Mouse (Mus musculus): ENCODE measurements at regions not wholly inside any gene's neighbourhood (a gene's known extent, or its start where the extent isn't known, plus 50 kb on each side); places are given as distances from the start of the nearest gene placed in this dataset.

DNA sequence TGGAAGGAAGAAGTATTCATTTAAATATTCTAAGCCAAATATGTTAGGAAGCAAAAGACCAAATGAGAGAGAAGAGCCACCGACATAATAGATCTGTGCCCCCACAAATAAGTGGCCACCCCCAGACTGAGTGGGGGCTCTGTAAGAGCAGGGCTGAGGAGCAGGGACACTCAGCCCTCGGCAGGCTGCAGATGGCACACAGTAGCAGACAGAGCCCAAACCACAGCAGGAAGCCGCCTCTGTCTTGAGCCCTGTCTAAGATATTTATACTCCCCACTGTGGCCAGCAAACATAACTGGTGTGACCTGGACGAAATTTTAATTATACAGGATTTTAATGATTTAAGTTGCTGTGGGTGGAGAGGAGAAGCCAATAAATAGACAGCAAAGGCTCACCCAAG is 126.4 kb upstream of the Ank start:
- ATAC-seq (replicated peaks; ENCODE audit: insufficient number of reproducible peaks, low FRiP score, low TSS enrichment, poor library complexity, severe bottlenecking), result no peak

DNA sequence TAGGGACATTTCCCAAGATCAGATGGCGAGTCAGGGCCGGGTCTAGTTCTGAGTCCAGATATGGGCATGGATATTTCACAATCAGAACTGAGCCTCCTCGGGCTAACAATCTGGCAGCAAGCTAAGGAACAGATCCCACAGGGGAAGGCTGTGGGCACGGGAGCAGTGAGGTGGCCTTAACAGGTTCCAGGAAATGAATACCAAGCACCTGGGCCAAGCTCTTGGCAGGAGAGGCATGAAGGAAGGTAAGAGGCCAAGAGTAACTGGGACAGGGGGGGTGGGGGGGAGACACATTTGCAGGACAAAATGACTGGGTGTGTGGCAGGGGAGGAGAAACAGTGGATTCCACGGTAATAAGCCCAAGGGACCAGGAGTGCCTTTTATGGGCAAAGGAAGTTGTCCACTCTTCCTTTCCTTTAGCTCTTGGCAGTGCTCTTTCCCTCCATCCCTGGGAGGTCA is 124.9 kb upstream of the Ank start:
- ATAC-seq (replicated peaks; ENCODE audit: insufficient number of reproducible peaks, low FRiP score, low TSS enrichment, poor library complexity, severe bottlenecking), result no peak

DNA sequence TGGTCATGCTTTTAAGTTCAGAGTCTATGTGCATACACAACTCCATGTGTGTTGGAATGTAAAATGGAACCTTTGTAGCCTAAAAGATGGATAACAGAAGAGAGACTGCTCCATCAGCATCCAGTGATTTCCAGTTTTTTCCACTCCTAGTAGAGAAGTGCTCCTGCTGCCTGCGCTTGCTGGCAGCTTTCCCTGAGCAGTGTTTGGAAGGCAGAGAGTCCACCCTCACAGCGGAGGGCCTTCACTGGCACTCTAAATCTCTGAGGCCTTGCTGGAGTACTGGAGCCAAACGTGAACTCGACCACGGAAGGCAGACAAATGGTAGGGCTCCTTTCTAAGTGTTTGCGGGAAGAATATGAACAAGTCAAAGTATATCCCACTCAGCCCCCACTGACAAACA is 108.0 kb upstream of the Ank start:
- no peak for ATAC-seq (replicated peaks; ENCODE audit: insufficient number of reproducible peaks, low FRiP score, low TSS enrichment, poor library complexity, severe bottlenecking)

DNA sequence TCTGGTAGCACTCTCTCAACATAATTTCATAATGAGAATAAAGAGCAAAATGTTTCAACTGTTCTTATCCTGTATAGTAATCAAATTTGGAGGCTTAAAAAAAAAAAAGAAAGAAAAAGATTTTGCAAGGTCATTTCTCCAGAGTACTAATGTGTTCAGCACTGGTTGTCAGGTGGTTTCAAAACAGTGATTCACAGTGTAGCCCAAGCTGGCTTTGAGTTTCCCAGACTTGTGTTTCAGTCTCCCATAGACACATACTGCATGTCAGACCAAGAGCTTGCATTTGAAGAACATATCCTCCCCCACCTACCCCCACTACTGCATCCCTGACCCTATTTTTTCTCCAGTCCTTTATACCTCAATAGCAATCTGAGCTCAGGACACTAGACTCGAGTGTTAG is 107.2 kb upstream of the Ank start:
- no peak for ATAC-seq (replicated peaks; ENCODE audit: insufficient number of reproducible peaks, low FRiP score, low TSS enrichment, poor library complexity, severe bottlenecking)

DNA sequence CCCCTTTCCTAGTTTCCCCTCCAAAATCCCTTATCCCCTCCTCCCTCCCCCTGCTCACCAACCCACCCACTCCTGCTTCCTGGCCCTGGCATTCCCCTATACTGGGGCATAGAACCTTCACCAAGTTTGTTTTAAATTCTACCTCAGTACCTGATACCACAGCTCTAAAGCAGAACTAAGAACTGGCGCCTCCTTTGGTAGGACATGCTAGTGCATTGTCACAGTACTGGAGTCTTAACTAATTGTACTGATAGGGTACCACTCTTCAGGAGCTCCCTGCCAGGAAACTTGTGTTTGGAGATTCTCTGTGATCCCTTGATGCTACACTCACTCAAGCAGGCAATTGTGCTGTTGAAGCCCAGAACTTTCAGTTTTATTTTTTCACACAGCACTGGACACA is 92.0 kb upstream of the Ank start:
- ATAC-seq (replicated peaks; ENCODE audit: insufficient number of reproducible peaks, low FRiP score, low TSS enrichment, poor library complexity, severe bottlenecking), result no peak

DNA sequence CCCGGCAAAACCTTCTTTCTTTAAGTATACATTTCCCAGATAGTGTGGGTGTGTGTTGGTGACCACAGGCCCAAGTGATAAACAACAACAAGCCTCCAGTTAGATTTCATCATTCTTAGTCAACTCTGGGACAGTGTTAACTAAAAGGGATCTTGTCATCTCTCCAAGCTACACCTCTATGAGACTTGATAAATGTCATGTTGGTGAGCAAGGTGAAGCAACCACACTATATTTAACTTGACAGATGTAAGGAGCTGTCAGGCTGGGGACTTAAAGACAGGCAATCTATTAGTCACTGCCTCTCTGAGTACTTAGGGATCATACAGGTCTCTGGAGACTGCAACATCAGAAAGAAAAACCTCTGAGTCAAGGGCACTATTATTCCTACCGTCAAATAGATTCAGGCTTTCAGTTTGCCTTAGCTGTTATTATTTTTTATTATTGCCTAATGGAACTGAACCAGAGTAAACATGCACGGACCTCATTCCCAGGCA is 87.8 kb upstream of the Ank start:
- no peak for ATAC-seq (replicated peaks; ENCODE audit: insufficient number of reproducible peaks, low FRiP score, low TSS enrichment, poor library complexity, severe bottlenecking)

DNA sequence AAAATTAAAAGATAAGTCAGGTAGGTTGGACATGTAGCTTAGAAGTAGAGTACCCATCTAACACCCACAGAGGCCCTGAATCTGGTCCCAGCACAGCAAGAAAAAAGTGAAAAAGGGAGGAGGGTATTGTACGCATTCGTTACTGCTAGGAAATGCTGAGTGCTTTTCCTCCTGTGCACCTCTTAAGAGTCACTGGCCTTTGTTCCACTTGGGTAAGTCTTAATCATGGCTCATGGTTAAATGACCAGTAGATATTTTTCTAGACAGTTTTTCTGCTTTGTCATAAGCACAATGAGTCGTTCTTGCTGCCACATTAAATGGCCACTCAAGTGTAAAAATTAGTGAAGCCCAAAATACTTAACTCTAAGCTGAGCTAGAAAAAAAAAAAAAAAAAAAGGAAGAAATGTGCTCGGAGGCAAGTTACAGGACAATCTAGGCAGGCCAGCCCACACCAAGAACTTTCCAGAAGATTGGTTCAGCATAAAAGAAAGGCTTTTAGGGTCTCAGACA is 86.0 kb upstream of the Ank start:
- ATAC-seq (replicated peaks; ENCODE audit: insufficient number of reproducible peaks, low FRiP score, low TSS enrichment, poor library complexity, severe bottlenecking), result no peak

DNA sequence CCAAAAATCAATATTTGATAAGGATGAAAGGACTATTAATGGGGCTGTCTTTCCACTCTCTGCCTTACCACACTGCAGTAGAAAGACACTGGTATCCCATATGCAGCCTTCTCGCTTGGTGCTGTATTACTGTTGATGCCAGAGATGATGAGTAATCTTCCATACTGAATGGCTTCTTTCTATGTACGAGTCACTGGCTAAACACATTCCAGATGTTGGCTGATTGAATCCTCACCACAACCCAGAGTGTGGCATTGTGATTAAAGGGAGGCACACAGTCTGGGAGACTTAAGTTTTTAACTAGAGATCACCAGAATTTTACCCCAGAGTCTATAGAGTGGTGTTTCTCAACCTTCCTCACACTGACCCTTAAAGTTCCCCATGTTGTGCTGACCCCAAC is 84.9 kb upstream of the Ank start:
- ATAC-seq (replicated peaks; ENCODE audit: insufficient number of reproducible peaks, low FRiP score, low TSS enrichment, poor library complexity, severe bottlenecking), result no peak

DNA sequence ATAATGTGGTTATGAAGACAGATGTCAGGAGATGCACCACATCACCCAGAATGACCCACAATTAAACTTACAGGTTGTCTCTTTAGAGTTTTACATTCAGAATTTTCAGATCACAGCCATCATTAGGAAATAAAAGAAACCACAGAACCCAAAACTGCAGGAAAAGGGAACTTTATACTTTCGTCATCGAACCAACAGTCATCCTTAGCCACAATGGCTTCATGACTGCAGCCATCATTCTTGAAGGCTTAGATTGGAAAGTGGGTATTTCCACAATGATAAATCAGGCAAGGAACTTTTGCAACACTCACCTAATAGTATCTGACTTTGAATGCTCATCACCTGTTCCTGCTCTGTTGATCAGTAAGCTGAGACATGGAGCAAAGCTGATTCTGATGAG is 75.9 kb upstream of the Ank start:
- ATAC-seq (replicated peaks; ENCODE audit: insufficient number of reproducible peaks, low FRiP score, low TSS enrichment, poor library complexity, severe bottlenecking), result no peak

DNA sequence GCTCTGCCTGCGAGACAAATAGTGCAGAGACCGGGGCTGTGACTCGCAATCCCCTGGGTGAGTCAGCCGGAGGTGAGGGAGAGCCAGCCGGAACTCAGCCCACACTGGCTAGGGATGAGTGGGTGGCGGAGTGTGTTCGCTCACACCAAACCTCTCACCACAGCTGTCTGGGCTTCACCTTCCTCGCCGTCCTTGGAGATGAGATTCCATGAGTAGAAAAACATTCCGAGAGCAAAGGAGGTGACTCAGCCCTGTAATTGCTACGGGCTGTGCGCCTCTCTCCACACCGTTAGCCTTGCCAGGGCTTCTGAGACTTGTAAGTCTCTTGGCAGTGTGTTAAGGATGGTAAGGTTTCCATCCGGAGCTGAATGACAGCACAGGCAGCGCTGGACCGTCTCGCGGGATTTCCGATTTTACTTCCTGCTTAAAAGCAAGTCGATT is 60.7 kb upstream of the Ank start:
- ATAC-seq (replicated peaks; ENCODE audit: insufficient number of reproducible peaks, low FRiP score, low TSS enrichment, poor library complexity, severe bottlenecking), result no peak

DNA sequence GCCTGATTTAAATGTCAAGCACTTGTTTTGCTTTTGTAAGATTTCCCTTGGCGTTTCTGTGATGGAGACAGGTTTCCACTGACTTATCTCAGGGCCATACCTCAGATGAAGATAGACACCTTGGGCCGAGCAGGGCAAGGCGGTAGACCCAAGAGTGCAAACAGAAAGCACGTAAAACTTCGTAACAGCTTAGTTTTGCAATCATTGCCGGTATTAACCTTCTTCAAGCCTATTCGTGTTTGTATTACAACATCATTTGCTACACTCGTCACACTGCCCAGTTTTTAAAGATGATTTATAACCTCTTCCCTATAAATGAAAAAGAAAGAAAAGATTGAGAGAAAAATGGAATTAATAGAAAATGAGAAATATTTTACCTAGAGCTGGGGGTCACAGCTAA is 56.6 kb upstream of the Ank start:
- ATAC-seq (replicated peaks; ENCODE audit: insufficient number of reproducible peaks, low FRiP score, low TSS enrichment, poor library complexity, severe bottlenecking), result no peak

DNA sequence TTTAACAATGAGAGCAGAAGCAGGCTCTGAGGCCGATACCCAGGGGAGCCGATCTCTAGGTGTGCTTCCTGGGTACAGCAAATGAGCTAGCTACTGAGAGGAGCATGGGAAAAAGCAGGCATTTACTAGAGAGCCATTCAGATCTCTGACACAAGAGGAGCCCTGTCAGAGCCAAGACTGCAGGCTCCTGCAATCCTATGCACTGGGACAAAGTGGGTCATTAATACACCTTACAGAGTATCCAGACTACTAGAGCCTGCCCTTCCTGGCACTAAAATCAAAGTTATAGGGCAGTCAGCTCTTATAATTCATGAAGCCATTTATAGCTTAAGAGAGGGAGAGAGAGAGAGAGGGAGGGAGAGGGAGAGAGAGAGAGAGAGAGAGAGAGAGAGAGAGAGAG is 54.2 kb upstream of the Ank start:
- ATAC-seq (replicated peaks; ENCODE audit: insufficient number of reproducible peaks, low FRiP score, low TSS enrichment, poor library complexity, severe bottlenecking), result no peak

DNA sequence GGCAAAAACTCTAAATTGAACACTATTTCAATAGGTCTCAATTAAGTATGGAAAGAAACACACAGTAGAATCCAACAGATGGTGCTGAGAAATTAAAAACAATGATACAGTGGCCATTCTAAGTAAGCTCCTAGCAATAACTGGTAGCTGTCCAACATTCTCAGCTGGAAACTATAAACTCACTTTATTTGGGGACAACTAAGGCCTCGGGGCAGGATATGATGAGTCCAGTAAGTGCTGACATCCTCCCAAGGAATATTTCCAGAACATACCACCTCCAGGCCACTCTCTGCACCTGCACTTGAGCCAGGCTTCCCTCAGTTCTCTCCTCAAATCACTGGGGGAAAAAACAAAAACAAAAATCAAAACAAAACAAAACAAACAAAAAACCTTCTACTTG is 53.7 kb upstream of the Ank start:
- no peak for ATAC-seq (replicated peaks; ENCODE audit: insufficient number of reproducible peaks, low FRiP score, low TSS enrichment, poor library complexity, severe bottlenecking)

DNA sequence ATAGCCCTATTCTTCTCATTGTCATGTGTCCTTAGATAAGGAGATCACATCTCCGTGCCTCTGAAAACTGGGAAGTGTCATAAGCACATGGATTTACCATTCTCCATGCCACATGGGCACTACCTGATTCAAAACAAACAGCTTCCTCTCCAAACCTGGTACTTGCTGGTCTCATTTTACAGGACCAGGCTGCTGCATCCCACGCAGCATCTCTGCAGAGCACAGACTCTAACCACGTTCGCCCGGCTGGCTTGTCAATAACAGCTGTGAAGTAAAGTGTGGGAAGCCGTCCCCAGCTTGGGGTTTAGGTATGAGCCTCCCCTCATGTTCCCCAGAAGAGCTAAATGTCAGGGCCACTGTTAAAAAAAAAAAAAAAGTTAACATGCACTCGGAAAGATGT is 53.0 kb upstream of the Ank start:
- ATAC-seq (replicated peaks; ENCODE audit: insufficient number of reproducible peaks, low FRiP score, low TSS enrichment, poor library complexity, severe bottlenecking), result no peak

DNA sequence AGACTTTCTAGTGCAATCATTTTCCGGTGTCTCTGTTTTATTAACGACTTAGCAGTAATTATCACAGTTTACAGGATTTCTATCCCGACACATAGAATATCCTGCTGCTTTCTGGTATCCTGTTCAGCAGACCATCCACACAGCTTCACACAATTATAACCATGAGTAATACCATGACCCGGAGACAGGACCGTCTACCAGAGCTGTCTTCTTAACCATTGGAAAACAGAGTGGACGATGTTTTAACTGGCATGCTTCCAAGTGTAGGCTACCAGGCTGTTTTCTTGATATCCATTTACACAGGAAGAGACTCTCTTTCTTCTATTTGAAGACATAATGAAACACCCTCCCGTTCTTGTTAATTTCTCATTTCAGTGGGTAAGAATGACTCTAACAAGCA is 51.7 kb upstream of the Ank start:
- ATAC-seq (replicated peaks; ENCODE audit: insufficient number of reproducible peaks, low FRiP score, low TSS enrichment, poor library complexity, severe bottlenecking), result no peak

All from monocyte, adult 5-6 weeks (primary cell).